Comparison of ENCODE assay signal across 16 mouse cellular contexts in genomic region chr7:109772251-109772650, GRCm38 (mm10). TPM values are rescaled to one million over a fixed set of nuclear protein-coding genes. Genes with fewer than 3 reads are reported as not detected.
"Had no signal": no experiment of that assay in that cellular context is flagged by ENCODE, and none has a peak within 500 bp of the region (broad histone marks: within the 10 kb centered on the region; RNA-seq: fewer than 3 reads in every experiment).

No protein-coding gene starts in this region.

- DNase-seq: lung, adult 18-20 months; lung, embryonic 14.5 days; lung, postnatal 10 days; lung, postnatal 4 days; retina, postnatal 1 day; right cerebral cortex, adult 18-20 months; right cerebral cortex, postnatal 25 days; right cerebral cortex, postnatal 4 days; spleen, adult 18-20 months; thymus, adult 18-20 months; thymus, postnatal 14 days; thymus, postnatal 36 days had no signal

- ATAC-seq: midbrain, embryonic 13.5 days; midbrain, embryonic 15.5 days had no signal

RNA-seq across cellular contexts. Expression of gene Nrip3, which starts 9.6 kb away (rescaled TPM):
- total RNA-seq: monocyte, adult 5-6 weeks had no signal

RNA-seq across cellular contexts. Expression of gene Ascl3, which starts 40.7 kb away (rescaled TPM):
- total RNA-seq: midbrain, postnatal 0 days had no signal

RNA-seq across cellular contexts. Expression of gene BC051019, which starts 48.6 kb away (rescaled TPM):
- total RNA-seq: monocyte, adult 5-6 weeks had no signal
